33 mouse cellular contexts compared by ENCODE assay signal in the genomic region with DNA sequence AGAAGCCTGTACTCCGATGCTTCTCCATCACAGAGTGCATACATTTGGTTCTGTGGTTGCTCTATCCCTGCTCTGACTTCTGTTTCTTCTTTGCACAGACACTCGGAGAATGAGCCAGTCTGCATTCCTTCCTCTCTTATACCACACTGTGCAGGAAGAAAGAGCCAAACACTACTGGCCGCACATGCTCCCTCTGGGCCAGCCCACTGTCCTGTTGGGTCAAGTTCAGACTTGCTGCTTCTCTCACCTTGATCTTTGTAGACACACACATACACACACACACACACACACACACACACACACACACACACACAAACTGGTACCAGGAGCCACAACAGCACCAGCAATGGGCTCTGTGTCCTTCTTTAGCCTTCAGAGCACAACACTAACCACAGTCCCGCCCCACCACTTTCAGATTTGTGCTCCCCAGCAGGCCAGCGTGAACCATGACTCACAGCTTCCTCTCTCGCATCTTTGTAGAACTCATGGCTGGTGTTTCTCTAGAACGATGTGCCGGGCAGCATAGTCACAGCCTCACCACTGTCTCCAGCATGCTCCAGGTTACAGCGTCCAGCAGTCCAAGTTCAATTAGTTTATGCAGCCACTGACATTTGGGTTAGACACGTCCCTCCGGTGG. TPM values are rescaled to one million over a fixed set of nuclear protein-coding genes. Genes with fewer than 3 reads are reported as not detected.
A peak's percentile ranks its signal among the peaks of the same experiment; 100 is the strongest.
DNase-seq lines count a peak whose midpoint lies in the region; ATAC-seq and TF ChIP-seq lines count a peak whose summit lies in the region.
"Had no signal": no experiment of that assay in that cellular context is flagged by ENCODE, and none has a peak within 500 bp of the region (broad histone marks: within the 10 kb centered on the region; RNA-seq: fewer than 3 reads in every experiment).

No protein-coding gene starts in this region.

- no peaks in the 10 kb centered on the region for H3K36me3 ChIP-seq in midbrain, postnatal 0 days (ENCODE audit: insufficient read depth, low read length)
- no peaks in the 10 kb centered on the region for H3K36me3 ChIP-seq in midbrain, embryonic 14.5 days (ENCODE audit: control insufficient read depth, insufficient read depth, low read length)
- H3K36me3 ChIP-seq: embryonic facial prominence, embryonic 10.5 days; embryonic facial prominence, embryonic 15.5 days; forebrain, embryonic 12.5 days; heart, embryonic 13.5 days; limb, embryonic 12.5 days; liver, embryonic 15.5 days; lung, embryonic 15.5 days; midbrain, embryonic 15.5 days had no signal

- no peak for TF ChIP-seq POLR2A in lung, adult 2 months (IDR thresholded peaks at IDR 0.05; ENCODE audit: borderline replicate concordance, extremely low read depth, low read depth, low read length)

- 80% methylated on average over 11 of the region's 11 CpGs for WGBS in midbrain, postnatal 0 days
- 84% methylated on average over 11 of the region's 11 CpGs for WGBS in midbrain, embryonic 14.5 days
- 56% methylated on average over 11 of the region's 11 CpGs for WGBS in lung, adult 2 months

- DNase-seq in midbrain, postnatal 0 days (ENCODE audit: low spot score), result no peak
- no peak for DNase-seq in midbrain, embryonic 14.5 days
- peak; percentile 22 for DNase-seq in brain, adult 2 months (ENCODE audit: low read depth, low spot score)
- no peak for DNase-seq in kidney, postnatal 36 days
- DNase-seq in lung, adult 2 months, result no peak
- no peak for DNase-seq in ovary, postnatal 10 days (ENCODE audit: low spot score)
- DNase-seq: adrenal gland, adult 2 months; B cell, adult 2 months; cerebellum, adult 2 months; cerebellum, postnatal 14 days; forebrain, postnatal 0 days; heart, postnatal 10 days; kidney, adult 18-20 months; kidney, postnatal 4 days; right cerebral cortex, postnatal 4 days; thymus, adult 18-20 months; thymus, postnatal 25 days had no signal

- no peaks in the 10 kb centered on the region for H3K9me3 ChIP-seq in midbrain, postnatal 0 days (ENCODE audit: low read length)
- no peaks in the 10 kb centered on the region for H3K9me3 ChIP-seq in midbrain, embryonic 14.5 days (ENCODE audit: control insufficient read depth, low read length)
- H3K9me3 ChIP-seq: embryonic facial prominence, embryonic 10.5 days; embryonic facial prominence, embryonic 15.5 days; heart, embryonic 13.5 days; liver, embryonic 15.5 days; lung, embryonic 15.5 days; midbrain, embryonic 15.5 days had no signal

- ATAC-seq in midbrain, postnatal 0 days (ENCODE audit: low FRiP score), result 0 out of 2 replicates have a peak, but pooled peaks have one; percentile 13
- ATAC-seq in midbrain, embryonic 14.5 days (ENCODE audit: low FRiP score, low TSS enrichment), result no peak
- ATAC-seq in megakaryocyte, adult 5-6 weeks (ENCODE audit: poor library complexity, severe bottlenecking), result peak; percentile 40; the same call in 1 of the 2 replicates
- ATAC-seq: inflammation-experienced regulatory T-cells, adult 6 months; midbrain, embryonic 15.5 days had no signal

- no peak overlapping the region for H3K4me3 ChIP-seq in midbrain, postnatal 0 days (ENCODE audit: low read depth, low read length)
- no peak overlapping the region for H3K4me3 ChIP-seq in midbrain, embryonic 14.5 days (replicated peaks; ENCODE audit: low read depth, low read length)
- no peak overlapping the region for H3K4me3 ChIP-seq in lung, adult 2 months (replicated peaks; ENCODE audit: extremely low read depth, low read depth, low read length)
- H3K4me3 ChIP-seq: embryonic facial prominence, embryonic 10.5 days; embryonic facial prominence, embryonic 15.5 days; forebrain, embryonic 12.5 days; heart, embryonic 13.5 days; limb, embryonic 12.5 days; liver, embryonic 15.5 days; lung, embryonic 15.5 days; midbrain, embryonic 15.5 days had no signal

- no peak overlapping the region for H3K9ac ChIP-seq in midbrain, postnatal 0 days (replicated peaks; ENCODE audit: low read length, poor library complexity, severe bottlenecking)
- no peak overlapping the region for H3K9ac ChIP-seq in midbrain, embryonic 14.5 days (replicated peaks; ENCODE audit: low read length)
- H3K9ac ChIP-seq: embryonic facial prominence, embryonic 15.5 days; forebrain, embryonic 12.5 days; forebrain, postnatal 0 days; heart, embryonic 13.5 days; hindbrain, embryonic 14.5 days; limb, embryonic 12.5 days; liver, embryonic 15.5 days; lung, embryonic 15.5 days; midbrain, embryonic 15.5 days had no signal

- no peaks in the 10 kb centered on the region for H3K4me1 ChIP-seq in midbrain, postnatal 0 days (ENCODE audit: insufficient read depth, low read length)
- H3K4me1 ChIP-seq in midbrain, embryonic 14.5 days (ENCODE audit: control insufficient read depth, insufficient read depth, low read length), result no peaks in the 10 kb centered on the region
- no peaks in the 10 kb centered on the region for H3K4me1 ChIP-seq in lung, adult 2 months (ENCODE audit: control insufficient read depth, insufficient read depth, low read length)
- H3K4me1 ChIP-seq: embryonic facial prominence, embryonic 15.5 days; heart, embryonic 13.5 days; liver, embryonic 15.5 days; lung, embryonic 15.5 days had no signal

- no peak overlapping the region for H3K4me2 ChIP-seq in midbrain, postnatal 0 days (ENCODE audit: low read depth, low read length, poor library complexity, severe bottlenecking)
- no peak overlapping the region for H3K4me2 ChIP-seq in midbrain, embryonic 14.5 days (ENCODE audit: low read length)
- H3K4me2 ChIP-seq: embryonic facial prominence, embryonic 15.5 days; forebrain, embryonic 12.5 days; heart, embryonic 13.5 days; hindbrain, embryonic 14.5 days; limb, embryonic 12.5 days; liver, embryonic 15.5 days; lung, embryonic 15.5 days; midbrain, embryonic 15.5 days had no signal

- no peak overlapping the region for H3K27ac ChIP-seq in midbrain, postnatal 0 days (ENCODE audit: low read depth, low read length)
- no peak overlapping the region for H3K27ac ChIP-seq in midbrain, embryonic 14.5 days (replicated peaks; ENCODE audit: low read depth, low read length)
- H3K27ac ChIP-seq: embryonic facial prominence, embryonic 10.5 days; embryonic facial prominence, embryonic 15.5 days; forebrain, embryonic 12.5 days; heart, embryonic 13.5 days; hindbrain, embryonic 14.5 days; limb, embryonic 12.5 days; liver, embryonic 15.5 days; lung, embryonic 15.5 days; midbrain, embryonic 15.5 days; stomach, postnatal 0 days had no signal

- no peaks in the 10 kb centered on the region for H3K27me3 ChIP-seq in midbrain, postnatal 0 days (ENCODE audit: insufficient read depth, low read length)
- 0 out of 2 replicates have a peak, but pooled peaks cover 6% of the 10 kb centered on the region for H3K27me3 ChIP-seq in midbrain, embryonic 14.5 days (ENCODE audit: control insufficient read depth, insufficient read depth, low read length)
- H3K27me3 ChIP-seq: embryonic facial prominence, embryonic 15.5 days; forebrain, embryonic 12.5 days; heart, embryonic 13.5 days; limb, embryonic 12.5 days; liver, embryonic 15.5 days; lung, embryonic 15.5 days; midbrain, embryonic 15.5 days had no signal

- TF ChIP-seq CTCF in midbrain, postnatal 0 days (IDR thresholded peaks at IDR 0.05), result no peak
- TF ChIP-seq CTCF in lung, adult 2 months (IDR thresholded peaks at IDR 0.05; ENCODE audit: insufficient read depth, low read length), result no peak

RNA-seq across cellular contexts. Expression of gene Cacna1b, which starts 13.1 kb away (rescaled TPM):
- 97.6 and 108 TPM in 2 replicates for total RNA-seq in midbrain, postnatal 0 days (2014; rRNA removed)
- 9.2 and 13.3 TPM in 2 replicates for polyA plus RNA-seq in midbrain, postnatal 0 days (2015; fragmentation: Nextera tagmentation; extraction: Ambion mirVana)
- 12.0 and 15.0 TPM in 2 replicates for polyA plus RNA-seq in midbrain, embryonic 14.5 days (2014; fragmentation: Nextera tagmentation; extraction: Ambion mirVana)
- total RNA-seq in megakaryocyte, adult 5-6 weeks (2015), result 0.02 TPM in 1 of 2 replicates, not detected in the other
- not detected in 2 replicates for total RNA-seq in megakaryocyte, adult 5-6 weeks (2017)
- polyA plus RNA-seq in lung, adult 2 months (2012; rRNA removed), result 2.9 and 3.8 TPM in 2 replicates
- total RNA-seq: gastrocnemius, adult 8-10 months; hematopoietic stem cell, adult 5-6 weeks; liver, adult 2 months; MEL had no signal
- polyA plus RNA-seq: liver, adult 2 months had no signal
